Mouse (Mus musculus) embryonic facial prominence, embryonic 12.5 days (tissue): ENCODE results near the gene Cdc42se1. TPM values are rescaled to one million over a fixed set of nuclear protein-coding genes. Genes with fewer than 3 reads are reported as not detected.

Experiments used
- ATAC-seq: fragments of 200-750 bp; cut with Nextera tagmentation; 2 replicates; pipeline ENCODE4 v1.8.0; 2017; ENCODE audit not compliant: insufficient number of reproducible peaks, insufficient read depth, low FRiP score, low TSS enrichment
- H3K27ac ChIP-seq: fragments of 300-500 bp; sonication (generic); 2 replicates; pipeline ENCODE4 v1.5.1; 2016; ENCODE audit warnings: mild to moderate bottlenecking
- H3K27me3 ChIP-seq: fragments of 300-500 bp; sonication (generic); 2 replicates; pipeline ENCODE4 v1.6.1; 2016; ENCODE audit warnings: mild to moderate bottlenecking, moderate library complexity
- H3K36me3 ChIP-seq: fragments of 300-500 bp; sonication (generic); 2 replicates; pipeline ENCODE4 v1.6.1; 2016; ENCODE audit warnings: mild to moderate bottlenecking
- H3K4me1 ChIP-seq: fragments of 300-500 bp; sonication (generic); 2 replicates; pipeline ENCODE4 v1.6.1; 2016
- H3K4me2 ChIP-seq: fragments of 300-500 bp; sonication (generic); replicated peaks from 2 replicates; pipeline ENCODE4 v1.6.1; 2016; ENCODE audit warnings: mild to moderate bottlenecking, moderate library complexity
- H3K4me3 ChIP-seq: fragments of 300-500 bp; sonication (generic); 2 replicates; pipeline ENCODE4 v1.5.1; 2016; ENCODE audit warnings: mild to moderate bottlenecking
- H3K9ac ChIP-seq: fragments of 300-500 bp; sonication (generic); 2 replicates; pipeline ENCODE4 v1.6.1; 2016; ENCODE audit warnings: mild to moderate bottlenecking, moderate library complexity
- H3K9me3 ChIP-seq: fragments of 300-500 bp; sonication (generic); 2 replicates; pipeline ENCODE4 v1.6.1; 2016; ENCODE audit warnings: mild to moderate bottlenecking, moderate library complexity
- WGBS: fragments of 180-500 bp; shearing (Covaris S2); methylation state at CpG from one replicate; pipeline ENCODE4 v1.1.7; 2016; 5-methylcytosine and 5-hydroxymethylcytosine counted together
- polyA plus RNA-seq: library from polyadenylated mRNA; unstranded; fragments of >200 nt; fragmentation: Nextera tagmentation; extraction: Ambion mirVana; gene quantifications from 2 replicates; pipeline ENCODE4 v1.2.1, GENCODE M21; 2016

Cdc42se1 gene
- polyA plus RNA-seq, 1 experiment from 2014 or later = 82.3 TPM

DNA sequence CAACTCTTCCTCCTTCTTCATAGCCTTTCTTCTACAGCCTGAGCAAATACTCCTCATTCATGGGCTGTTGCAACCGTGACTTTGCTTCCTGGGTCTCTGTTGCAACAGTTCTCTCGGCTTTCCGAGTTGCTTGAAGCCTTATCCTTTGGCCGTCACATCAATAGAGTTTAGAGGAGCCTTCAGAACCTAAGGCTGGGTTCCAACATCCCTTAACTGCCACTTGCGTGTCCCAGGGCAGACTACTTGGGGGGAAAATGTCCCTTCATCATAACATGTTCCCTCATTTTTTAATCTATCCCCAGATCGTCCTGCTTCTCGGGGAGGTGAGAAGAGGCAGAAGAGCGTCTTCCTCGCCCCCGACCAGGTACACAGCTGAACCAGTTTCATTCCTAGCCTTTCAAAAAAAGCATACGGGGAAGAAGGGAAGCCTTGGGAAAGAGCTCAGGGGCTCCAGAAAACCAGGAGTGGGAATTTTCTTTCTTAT lies 53.9 kb downstream of the Cdc42se1 start:
- no peaks in the 10 kb centered on the region for H3K27me3 ChIP-seq
- WGBS = under 1% methylated on average over 11 of the region's 11 CpGs
- no peaks in the 10 kb centered on the region for H3K9me3 ChIP-seq
- H3K36me3 ChIP-seq = peaks cover 2% of the 10 kb centered on the region; the same call in 1 of the 2 replicates
- peak overlapping the region; percentile 74 for H3K4me2 ChIP-seq
- H3K4me1 ChIP-seq = peaks cover 17% of the 10 kb centered on the region
- peak overlapping the region; percentile 85 for H3K9ac ChIP-seq
- H3K27ac ChIP-seq = peak overlapping the region; percentile 98
- ATAC-seq = no peak
- peak overlapping the region; percentile 72 for H3K4me3 ChIP-seq

- no peaks in the 10 kb centered on the region for H3K9me3 ChIP-seq
- ATAC-seq = peak; percentile 61
Measured at GRCm38 (mm10) chr3:95282865-95283588, 54.5 kb downstream of the Cdc42se1 start.

DNA sequence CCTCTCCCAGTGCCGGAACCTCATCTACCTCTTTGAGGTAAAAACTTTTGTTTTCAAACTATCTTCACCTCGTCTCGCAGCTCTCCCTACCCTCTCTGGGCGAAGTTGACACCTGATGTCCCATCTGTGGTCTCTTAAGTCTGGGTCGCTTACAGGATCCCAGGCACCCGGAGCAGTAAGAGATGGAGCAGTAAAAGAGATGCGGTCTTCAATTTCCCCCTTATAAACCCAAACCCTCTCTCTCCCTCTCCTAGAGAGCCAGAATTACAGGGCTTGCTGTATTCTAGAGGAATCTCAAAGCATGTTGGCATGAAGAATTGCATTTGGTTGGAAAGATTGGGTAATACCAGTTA lies 55.0 kb downstream of the Cdc42se1 start:
- under 1% methylated on average over 7 of the region's 7 CpGs for WGBS
- Histone ChIP-seq H3K36me3 (peaks cover 14% of the 10 kb centered on the region), H3K4me1 (peaks cover 17% of the 10 kb centered on the region), H3K27me3 (no peaks in the 10 kb centered on the region), H3K4me3 (peak overlapping the region; percentile 72), H3K4me2 (peak overlapping the region; percentile 74), H3K9ac (peak overlapping the region; percentile 85), H3K27ac (peak overlapping the region; percentile 98), H3K9me3 (no peaks in the 10 kb centered on the region)
- no peak for ATAC-seq

More at GRCm38 (mm10) chr3:95282865-95283588, 54.5 kb downstream of the Cdc42se1 start:
- Histone ChIP-seq H3K4me1 (peaks cover 17% of the 10 kb centered on the region), H3K4me2 (peak overlapping the region; percentile 74), H3K27ac (peak overlapping the region; percentile 98), H3K4me3 (peak overlapping the region; percentile 72), H3K9ac (peak overlapping the region; percentile 85), H3K36me3 (peaks cover 8% of the 10 kb centered on the region), H3K27me3 (no peaks in the 10 kb centered on the region)
- WGBS = under 1% methylated on average over 48 of the region's 51 CpGs

- Histone ChIP-seq H3K27me3 (no peaks in the 10 kb centered on the region), H3K4me1 (peaks cover 17% of the 10 kb centered on the region), H3K36me3 (peaks cover 16% of the 10 kb centered on the region), H3K4me2 (peak overlapping the region; percentile 74), H3K9ac (peak overlapping the region; percentile 85; the same call in 1 of the 2 replicates), H3K9me3 (no peaks in the 10 kb centered on the region), H3K27ac (peak overlapping the region; percentile 98), H3K4me3 (peak overlapping the region; percentile 72)
- ATAC-seq = no peak
- 7% methylated on average over 1 of the region's 1 CpGs for WGBS
Measured at GRCm38 (mm10) chr3:95284062-95284461, 55.5 kb downstream of the Cdc42se1 start.

DNA sequence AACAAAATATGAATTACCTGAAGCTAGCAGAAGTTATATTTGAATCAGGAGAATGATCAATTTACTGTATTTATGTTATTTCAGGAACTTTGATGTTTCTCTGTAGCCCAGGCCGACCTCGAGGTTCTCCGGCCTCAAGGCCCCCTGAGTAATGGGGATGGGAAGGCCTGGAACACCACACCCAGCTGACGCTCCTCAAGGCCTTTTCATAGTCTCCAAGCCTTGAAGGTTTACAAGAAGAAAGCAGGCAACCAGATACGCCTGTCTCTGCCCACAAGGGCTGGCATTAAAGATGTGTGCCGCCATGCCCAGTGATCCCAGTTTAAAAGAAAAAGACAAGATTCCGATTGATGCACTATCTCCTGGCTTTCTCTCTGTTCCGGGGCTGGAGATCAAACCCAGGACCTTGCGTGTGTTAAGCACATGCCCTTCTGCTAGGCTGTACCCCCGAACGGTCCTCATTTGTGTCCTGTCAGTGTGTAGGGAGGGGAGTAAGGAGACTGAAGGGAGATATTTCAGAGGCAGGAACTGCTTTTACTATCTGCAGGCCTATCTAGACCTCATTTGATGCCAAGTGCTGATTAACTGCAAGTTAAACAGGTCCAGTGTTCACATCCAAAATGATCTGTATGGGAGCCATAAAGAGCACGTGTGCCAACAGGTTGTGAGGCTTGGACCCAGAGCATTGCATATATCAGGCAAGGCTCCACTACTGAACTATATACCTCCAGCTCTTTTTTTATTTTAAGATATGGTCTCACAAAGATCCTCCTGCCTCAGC lies 56.2 kb downstream of the Cdc42se1 start:
- Histone ChIP-seq H3K36me3 (peaks cover 20% of the 10 kb centered on the region), H3K4me1 (peaks cover 17% of the 10 kb centered on the region), H3K27me3 (no peaks in the 10 kb centered on the region), H3K4me3 (peak overlapping the region; percentile 72), H3K9me3 (no peaks in the 10 kb centered on the region), H3K4me2 (peak overlapping the region; percentile 74), H3K27ac (no peak overlapping the region), H3K9ac (no peak overlapping the region)
- ATAC-seq = no peak
- 87% methylated on average over 12 of the region's 12 CpGs for WGBS

GRCm38 (mm10) chr3:95285390-95285789 lies 56.9 kb downstream of the Cdc42se1 start:
- H3K4me2 ChIP-seq = no peak overlapping the region
- peaks cover 27% of the 10 kb centered on the region for H3K36me3 ChIP-seq
- no peak overlapping the region for H3K27ac ChIP-seq
- no peaks in the 10 kb centered on the region for H3K27me3 ChIP-seq
- 93% methylated on average over 5 of the region's 5 CpGs for WGBS
- no peak overlapping the region for H3K9ac ChIP-seq
- no peaks in the 10 kb centered on the region for H3K9me3 ChIP-seq
- H3K4me3 ChIP-seq = no peak overlapping the region
- no peak for ATAC-seq
- H3K4me1 ChIP-seq = peaks cover 16% of the 10 kb centered on the region

Other genes starting within 250 kb of the Cdc42se1 start
- gene Zfp687, start 213.3 kb upstream of the Cdc42se1 start, polyA plus RNA-seq = 28.7 and 31.3 TPM in 2 replicates
- 295 TPM in 2 replicates for gene Psmd4, start 186.1 kb upstream of the Cdc42se1 start, polyA plus RNA-seq
- 24.4 and 24.9 TPM in 2 replicates for gene Pip5k1a, start 121.8 kb upstream of the Cdc42se1 start, polyA plus RNA-seq
- gene Vps72, start 117.7 kb upstream of the Cdc42se1 start, polyA plus RNA-seq = 221 and 227 TPM in 2 replicates
- 0.57 and 1.0 TPM in 2 replicates for gene Tmod4, start 104.3 kb upstream of the Cdc42se1 start, polyA plus RNA-seq
- gene Scnm1, start 94.7 kb upstream of the Cdc42se1 start, polyA plus RNA-seq = 73.4 and 75.0 TPM in 2 replicates
- 18.2 and 19.4 TPM in 2 replicates for gene Lysmd1, start 94.6 kb upstream of the Cdc42se1 start, polyA plus RNA-seq
- gene Tnfaip8l2, start 86.4 kb upstream of the Cdc42se1 start, polyA plus RNA-seq = 2.0 and 2.3 TPM in 2 replicates
- gene Sema6c, start 68.3 kb upstream of the Cdc42se1 start, polyA plus RNA-seq = 24.2 and 26.4 TPM in 2 replicates
- gene Gabpb2, start 10.8 kb upstream of the Cdc42se1 start, polyA plus RNA-seq = 14.7 and 15.3 TPM in 2 replicates
- 24.9 and 32.9 TPM in 2 replicates for gene Mllt11, start 3.4 kb downstream of the Cdc42se1 start, polyA plus RNA-seq
- gene Gm128, start 12.9 kb downstream of the Cdc42se1 start, polyA plus RNA-seq = 0.49 and 0.70 TPM in 2 replicates
- 1.8 and 2.5 TPM in 2 replicates for gene Bnipl, start 22.5 kb downstream of the Cdc42se1 start, polyA plus RNA-seq
- 43.3 TPM in 2 replicates for gene Mindy1, start 52.6 kb downstream of the Cdc42se1 start, polyA plus RNA-seq
- gene Prune1, start 53.3 kb downstream of the Cdc42se1 start, polyA plus RNA-seq = 25.7 and 26.4 TPM in 2 replicates
- 1.3 and 1.6 TPM in 2 replicates for gene Anxa9, start 78.4 kb downstream of the Cdc42se1 start, polyA plus RNA-seq
- 155 and 156 TPM in 2 replicates for gene Cers2, start 86.1 kb downstream of the Cdc42se1 start, polyA plus RNA-seq
- 61.8 and 63.6 TPM in 2 replicates for gene Setdb1, start 128.5 kb downstream of the Cdc42se1 start, polyA plus RNA-seq
- not detected in 2 replicates for gene 4930558C23Rik, start 174.1 kb downstream of the Cdc42se1 start, polyA plus RNA-seq
- 51.5 and 53.6 TPM in 2 replicates for gene Arnt, start 205.7 kb downstream of the Cdc42se1 start, polyA plus RNA-seq